Mouse (Mus musculus) CD4-positive naive resting alpha-beta T cell, adult 76 days (primary cell): ENCODE measurements around the gene Tsen15. TPM values are rescaled to one million over a fixed set of nuclear protein-coding genes. Genes with fewer than 3 reads are reported as not detected.

Experiments
- total RNA-seq: library from RNA; stranded (reverse); gene quantifications from one replicate; pipeline ENCODE4 v1.2.4, GENCODE M21; 2023

The Tsen15 gene
- total RNA-seq: 22.0 TPM

DNA sequence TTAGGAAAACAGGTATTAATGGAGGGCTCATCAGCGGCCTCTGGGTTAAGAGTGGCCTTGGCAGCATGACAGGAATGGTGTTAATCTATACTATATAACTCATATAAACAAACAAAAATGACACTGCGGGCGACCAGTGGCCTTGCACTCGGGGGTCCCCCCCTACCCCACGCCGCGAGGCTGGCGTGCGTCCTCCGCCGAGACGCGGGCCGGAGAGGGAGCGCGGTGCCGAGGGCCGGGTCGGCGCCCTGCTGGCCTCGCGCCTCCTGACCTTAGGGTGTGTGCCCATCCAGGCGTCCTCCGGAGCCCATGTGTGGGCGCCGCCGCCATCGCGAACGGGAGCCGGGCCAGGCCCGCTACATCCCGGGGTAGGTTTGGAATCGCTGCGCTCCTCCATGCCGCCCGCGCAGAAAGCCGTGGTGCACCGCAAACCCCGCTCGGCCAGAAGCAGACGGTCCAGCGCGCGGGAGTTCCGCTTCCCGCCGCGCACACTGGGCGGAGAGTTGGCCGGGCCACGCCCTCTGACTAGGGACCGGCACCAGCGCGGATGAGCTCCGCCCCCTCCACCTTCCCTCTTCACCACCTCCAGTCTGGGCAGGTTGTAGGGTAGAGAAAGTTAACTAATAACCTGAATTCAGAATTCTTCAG, at the start of gene Tsen15:
Gene Tsen15 (minus strand): TSS at position 501 of the 648 bp plus-strand sequence.

GRCm38 (mm10) chr1:152399790-152400555, 13.5 kb upstream of the Tsen15 start, which contains the start of gene Colgalt2:
Gene Colgalt2 (plus strand): TSS chr1:152399830.

Other genes with a start within 250 kb of the Tsen15 start
- not detected for gene Colgalt2, start 13.1 kb upstream of the Tsen15 start, total RNA-seq